Mouse (Mus musculus) midbrain, embryonic 13.5 days (tissue): ENCODE data around the gene Gabrd. TPM values are rescaled to one million over a fixed set of nuclear protein-coding genes. Genes with fewer than 3 reads are reported as not detected.

Source experiments
- ATAC-seq: fragments of 200-750 bp; cut with Nextera tagmentation; 2 replicates; pipeline ENCODE4 v1.8.0; 2017; ENCODE audit warnings: mild to moderate bottlenecking, moderate TSS enrichment, moderate library complexity
- H3K27ac ChIP-seq: fragments of 300-500 bp; sonication (generic); 2 replicates; pipeline ENCODE4 v1.5.1; 2015; ENCODE audit warnings: inconsistent platforms, mild to moderate bottlenecking, moderate library complexity
- H3K27me3 ChIP-seq: fragments of 300-500 bp; sonication (generic); 2 replicates; pipeline ENCODE4 v1.6.1; 2015; ENCODE audit warnings: mild to moderate bottlenecking, inconsistent platforms
- H3K36me3 ChIP-seq: fragments of 300-500 bp; sonication (generic); 2 replicates; pipeline ENCODE4 v1.6.1; 2015; ENCODE audit warnings: mild to moderate bottlenecking, inconsistent platforms
- H3K4me1 ChIP-seq: fragments of 300-500 bp; sonication (generic); replicated peaks from 2 replicates; pipeline ENCODE4 v1.6.1; 2015; ENCODE audit warnings: inconsistent platforms
- H3K4me2 ChIP-seq: fragments of 300-500 bp; sonication (generic); replicated peaks from 2 replicates; pipeline ENCODE4 v1.6.1; 2015; ENCODE audit warnings: moderate library complexity, mild to moderate bottlenecking, inconsistent platforms
- H3K4me3 ChIP-seq: fragments of 300-500 bp; sonication (generic); replicated peaks from 2 replicates; pipeline ENCODE4 v1.5.1; 2015; ENCODE audit warnings: mild to moderate bottlenecking, inconsistent platforms
- H3K9ac ChIP-seq: fragments of 300-500 bp; sonication (generic); replicated peaks from 2 replicates; pipeline ENCODE4 v1.6.1; 2015; ENCODE audit warnings: mild to moderate bottlenecking, inconsistent platforms
- H3K9me3 ChIP-seq: fragments of 300-500 bp; sonication (generic); 2 replicates; pipeline ENCODE4 v1.6.1; 2016; ENCODE audit warnings: mild to moderate bottlenecking, inconsistent platforms
- WGBS: fragments of 180-500 bp; shearing (Covaris S2); methylation state at CpG from one replicate; pipeline ENCODE4 v1.1.7; 2015; 5-methylcytosine and 5-hydroxymethylcytosine counted together
- polyA plus RNA-seq: library from polyadenylated mRNA; unstranded; fragments of >200 nt; fragmentation: Nextera tagmentation; extraction: Ambion mirVana; gene quantifications from 2 replicates; pipeline ENCODE4 v1.2.1, GENCODE M21; 2015

Gabrd gene
- polyA plus RNA-seq, 1 experiment from 2014 or later: 0.11 TPM

GRCm38 (mm10) chr4:155356354-155356753 is 41.6 kb downstream of the Gabrd start:
- no peaks in the 10 kb centered on the region for H3K36me3 ChIP-seq
- H3K27me3 ChIP-seq: peaks cover 31% of the 10 kb centered on the region
- H3K27ac ChIP-seq: no peak overlapping the region
- H3K4me1 ChIP-seq: peaks cover 6% of the 10 kb centered on the region
- 91% methylated on average over 10 of the region's 10 CpGs for WGBS
- H3K4me3 ChIP-seq: no peak overlapping the region
- H3K9me3 ChIP-seq: no peaks in the 10 kb centered on the region
- ATAC-seq: no peak
- no peak overlapping the region for H3K4me2 ChIP-seq
- H3K9ac ChIP-seq: no peak overlapping the region

GRCm38 (mm10) chr4:155354546-155354945 is 43.4 kb downstream of the Gabrd start:
- WGBS: 84% methylated on average over 7 of the region's 7 CpGs
- H3K27me3 ChIP-seq: peaks cover 13% of the 10 kb centered on the region
- H3K9ac ChIP-seq: no peak overlapping the region
- H3K27ac ChIP-seq: no peak overlapping the region
- H3K9me3 ChIP-seq: no peaks in the 10 kb centered on the region
- no peak overlapping the region for H3K4me2 ChIP-seq
- no peaks in the 10 kb centered on the region for H3K36me3 ChIP-seq
- H3K4me3 ChIP-seq: no peak overlapping the region
- no peaks in the 10 kb centered on the region for H3K4me1 ChIP-seq
- no peak for ATAC-seq

GRCm38 (mm10) chr4:155354035-155354434 is 43.9 kb downstream of the Gabrd start:
- H3K4me1 ChIP-seq: no peaks in the 10 kb centered on the region
- no peak overlapping the region for H3K4me3 ChIP-seq
- WGBS: 89% methylated on average over 6 of the region's 6 CpGs
- no peak overlapping the region for H3K9ac ChIP-seq
- H3K36me3 ChIP-seq: no peaks in the 10 kb centered on the region
- no peak overlapping the region for H3K27ac ChIP-seq
- H3K9me3 ChIP-seq: no peaks in the 10 kb centered on the region
- ATAC-seq: no peak
- peaks cover 8% of the 10 kb centered on the region for H3K27me3 ChIP-seq
- H3K4me2 ChIP-seq: no peak overlapping the region

GRCm38 (mm10) chr4:155352581-155352980 is 45.3 kb downstream of the Gabrd start:
- H3K4me2 ChIP-seq: no peak overlapping the region
- whole genome bisulfite sequencing: 98% methylated on average over 3 of the region's 3 CpGs
- no peak overlapping the region for H3K4me3 ChIP-seq
- H3K9ac ChIP-seq: no peak overlapping the region
- no peaks in the 10 kb centered on the region for H3K4me1 ChIP-seq
- H3K9me3 ChIP-seq: no peaks in the 10 kb centered on the region
- H3K36me3 ChIP-seq: no peaks in the 10 kb centered on the region
- no peak for ATAC-seq
- no peaks in the 10 kb centered on the region for H3K27me3 ChIP-seq
- H3K27ac ChIP-seq: no peak overlapping the region

- ATAC-seq: no peak
- H3K4me2 ChIP-seq: peak overlapping the region; percentile 83
- 90% methylated on average over 12 of the region's 12 CpGs for WGBS
These were observed 51.6 kb downstream of the Gabrd start for GRCm38 (mm10) chr4:155346350-155346749.

GRCm38 (mm10) chr4:155345608-155345953 is 52.3 kb downstream of the Gabrd start:
- 2% methylated on average over 16 of the region's 16 CpGs for WGBS
- Histone ChIP-seq H3K36me3 (no peaks in the 10 kb centered on the region), H3K9me3 (no peaks in the 10 kb centered on the region), H3K9ac (peak overlapping the region; percentile 91), H3K27me3 (peaks cover 5% of the 10 kb centered on the region; the same call in 1 of the 2 replicates), H3K4me2 (peak overlapping the region; percentile 83), H3K27ac (peak overlapping the region; percentile 96), H3K4me1 (peaks cover 33% of the 10 kb centered on the region), H3K4me3 (peak overlapping the region; percentile 74)
- ATAC-seq: peak; percentile 94

More at GRCm38 (mm10) chr4:155346350-155346749, 51.6 kb downstream of the Gabrd start:
- no peaks in the 10 kb centered on the region for H3K9me3 ChIP-seq
- no peak overlapping the region for H3K4me3 ChIP-seq
- peaks cover 33% of the 10 kb centered on the region for H3K4me1 ChIP-seq
- no peaks in the 10 kb centered on the region for H3K36me3 ChIP-seq
- peak overlapping the region; percentile 91; the same call in 1 of the 2 replicates for H3K9ac ChIP-seq
- peak overlapping the region; percentile 96; the same call in 1 of the 2 replicates for H3K27ac ChIP-seq
- peaks cover 5% of the 10 kb centered on the region; the same call in 1 of the 2 replicates for H3K27me3 ChIP-seq

- 4% methylated on average over 47 of the region's 47 CpGs for WGBS
- peak; percentile 76 for ATAC-seq
- peaks cover 5% of the 10 kb centered on the region; the same call in 1 of the 2 replicates for H3K27me3 ChIP-seq
- H3K9me3 ChIP-seq: no peaks in the 10 kb centered on the region
- peak overlapping the region; percentile 83 for H3K4me2 ChIP-seq
- H3K4me3 ChIP-seq: peak overlapping the region; percentile 74
- peaks cover 33% of the 10 kb centered on the region for H3K4me1 ChIP-seq
- H3K27ac ChIP-seq: peak overlapping the region; percentile 96
- peak overlapping the region; percentile 91 for H3K9ac ChIP-seq
- H3K36me3 ChIP-seq: no peaks in the 10 kb centered on the region
These were observed 53.0 kb downstream of the Gabrd start for GRCm38 (mm10) chr4:155344716-155345607.

GRCm38 (mm10) chr4:155344299-155344600 is 53.7 kb downstream of the Gabrd start:
- H3K9ac ChIP-seq: peak overlapping the region; percentile 91
- H3K4me2 ChIP-seq: peak overlapping the region; percentile 83
- H3K9me3 ChIP-seq: no peaks in the 10 kb centered on the region
- 46% methylated on average over 3 of the region's 3 CpGs for WGBS
- H3K36me3 ChIP-seq: no peaks in the 10 kb centered on the region
- ATAC-seq: no peak
- peak overlapping the region; percentile 74 for H3K4me3 ChIP-seq
- H3K27ac ChIP-seq: peak overlapping the region; percentile 96
- peaks cover 5% of the 10 kb centered on the region; the same call in 1 of the 2 replicates for H3K27me3 ChIP-seq
- H3K4me1 ChIP-seq: peaks cover 33% of the 10 kb centered on the region

GRCm38 (mm10) chr4:155343415-155344298 is 54.3 kb downstream of the Gabrd start:
- no peak for ATAC-seq

GRCm38 (mm10) chr4:155336284-155337050 is 61.4 kb downstream of the Gabrd start:
- H3K9ac ChIP-seq: no peak overlapping the region
- H3K27me3 ChIP-seq: no peaks in the 10 kb centered on the region
- peaks cover 2% of the 10 kb centered on the region; the same call in 1 of the 2 replicates for H3K4me1 ChIP-seq
- H3K9me3 ChIP-seq: no peaks in the 10 kb centered on the region
- H3K27ac ChIP-seq: no peak overlapping the region
- no peaks in the 10 kb centered on the region for H3K36me3 ChIP-seq
- H3K4me3 ChIP-seq: no peak overlapping the region
- ATAC-seq: no peak
- WGBS: 92% methylated on average over 12 of the region's 12 CpGs
- H3K4me2 ChIP-seq: no peak overlapping the region

More at GRCm38 (mm10) chr4:155343415-155344298, 54.3 kb downstream of the Gabrd start:
- Histone ChIP-seq H3K27me3 (peaks cover 5% of the 10 kb centered on the region; the same call in 1 of the 2 replicates), H3K9me3 (no peaks in the 10 kb centered on the region), H3K36me3 (no peaks in the 10 kb centered on the region), H3K4me1 (peaks cover 33% of the 10 kb centered on the region), H3K27ac (peak overlapping the region; percentile 96), H3K4me2 (peak overlapping the region; percentile 83), H3K4me3 (peak overlapping the region; percentile 74), H3K9ac (peak overlapping the region; percentile 91)
- 76% methylated on average over 14 of the region's 14 CpGs for WGBS
